Comparison of ENCODE assay signal across 26 mouse cellular contexts in the genomic region with DNA sequence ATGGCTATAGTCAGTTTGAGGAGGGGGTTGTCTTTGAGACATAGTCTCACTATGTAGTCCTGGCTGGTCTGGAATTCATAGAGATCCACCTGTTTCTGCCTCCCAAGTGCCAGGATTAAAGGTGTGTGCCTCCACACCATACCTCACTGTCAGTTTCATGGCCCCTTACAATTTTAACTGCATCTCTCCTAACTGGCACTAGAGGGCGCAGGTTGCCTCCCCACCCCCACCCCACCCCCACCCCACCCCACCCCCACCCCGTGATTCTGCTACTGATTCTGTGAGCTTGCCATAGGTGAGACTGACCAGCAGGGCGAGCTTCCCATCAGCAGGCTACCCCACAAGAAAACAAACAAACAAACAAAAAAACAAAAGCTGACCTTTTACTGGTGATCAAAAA. TPM values are rescaled to one million over a fixed set of nuclear protein-coding genes. Genes with fewer than 3 reads are reported as not detected.
A peak's percentile ranks its signal among the peaks of the same experiment; 100 is the strongest.
DNase-seq lines count a peak whose midpoint lies in the region; ATAC-seq and TF ChIP-seq lines count a peak whose summit lies in the region.
"Had no signal": no experiment of that assay in that cellular context is flagged by ENCODE, and none has a peak within 500 bp of the region (broad histone marks: within the 10 kb centered on the region; RNA-seq: fewer than 3 reads in every experiment).

No protein-coding gene starts in this region.

- peak; percentile 27; the same call in 1 of the 2 replicates for TF ChIP-seq CTCF in intestine, postnatal 0 days (IDR thresholded peaks at IDR 0.05; ENCODE audit: low read depth)
- 0 out of 2 replicates have a peak, but pooled peaks have one; percentile 18 for TF ChIP-seq CTCF in liver, postnatal 0 days (IDR thresholded peaks at IDR 0.05; ENCODE audit: low read depth)
- peak; percentile 20; the same call in 1 of the 2 replicates for TF ChIP-seq CTCF in E14TG2a.4 (conservative IDR thresholded peaks at IDR 0.05; ENCODE audit: low read length)

- no peak for ATAC-seq in intestine, postnatal 0 days
- no peak for ATAC-seq in intestine, embryonic 15.5 days
- no peak for ATAC-seq in liver, postnatal 0 days
- no peak for ATAC-seq in liver, embryonic 12.5 days
- no peak for ATAC-seq in hindbrain, embryonic 14.5 days (ENCODE audit: low FRiP score)
- ATAC-seq: forebrain, embryonic 14.5 days; hindbrain, postnatal 0 days; midbrain, embryonic 13.5 days had no signal

- WGBS in intestine, postnatal 0 days: 42% methylated on average over 3 of the region's 3 CpGs
- 50% methylated on average over 3 of the region's 3 CpGs for WGBS in intestine, embryonic 15.5 days
- 28% methylated on average over 3 of the region's 3 CpGs for WGBS in liver, postnatal 0 days (ENCODE audit: insufficient replicate concordance)
- 23% methylated on average over 3 of the region's 3 CpGs for WGBS in liver, embryonic 12.5 days (ENCODE audit: insufficient replicate concordance)
- WGBS in hindbrain, embryonic 14.5 days: 62% methylated on average over 3 of the region's 3 CpGs

- no peaks in the 10 kb centered on the region for H3K36me3 ChIP-seq in intestine, postnatal 0 days (ENCODE audit: control insufficient read depth, insufficient read depth)
- no peaks in the 10 kb centered on the region for H3K36me3 ChIP-seq in intestine, embryonic 15.5 days
- H3K36me3 ChIP-seq in liver, postnatal 0 days (replicated peaks; ENCODE audit: insufficient read depth, low read length): no peaks in the 10 kb centered on the region
- H3K36me3 ChIP-seq in liver, embryonic 12.5 days: no peaks in the 10 kb centered on the region
- H3K36me3 ChIP-seq in E14TG2a.4 (ENCODE audit: insufficient read depth, low read length): no peaks in the 10 kb centered on the region
- H3K36me3 ChIP-seq in hindbrain, embryonic 14.5 days (replicated peaks; ENCODE audit: control insufficient read depth, insufficient read depth): no peaks in the 10 kb centered on the region
- H3K36me3 ChIP-seq: hindbrain, embryonic 10.5 days; limb, embryonic 10.5 days; limb, embryonic 15.5 days; lung, embryonic 15.5 days; midbrain, embryonic 13.5 days had no signal

- no peaks in the 10 kb centered on the region for H3K27me3 ChIP-seq in intestine, postnatal 0 days (replicated peaks; ENCODE audit: control insufficient read depth, insufficient read depth, low read length)
- H3K27me3 ChIP-seq in intestine, embryonic 15.5 days (replicated peaks): no peaks in the 10 kb centered on the region
- no peaks in the 10 kb centered on the region for H3K27me3 ChIP-seq in liver, postnatal 0 days (ENCODE audit: insufficient read depth, low read length)
- H3K27me3 ChIP-seq in liver, embryonic 12.5 days (replicated peaks): 0 out of 2 replicates have a peak, but pooled peaks cover 5% of the 10 kb centered on the region
- peaks cover 42% of the 10 kb centered on the region for H3K27me3 ChIP-seq in E14TG2a.4 (ENCODE audit: insufficient read depth, low read length)
- no peaks in the 10 kb centered on the region for H3K27me3 ChIP-seq in hindbrain, embryonic 14.5 days (ENCODE audit: control insufficient read depth, insufficient read depth, low read length)
- H3K27me3 ChIP-seq: limb, embryonic 15.5 days; lung, embryonic 15.5 days; midbrain, embryonic 13.5 days had no signal

- H3K4me1 ChIP-seq in intestine, postnatal 0 days (replicated peaks; ENCODE audit: control insufficient read depth, insufficient read depth, low read length): no peaks in the 10 kb centered on the region
- H3K4me1 ChIP-seq in intestine, embryonic 15.5 days (replicated peaks): no peaks in the 10 kb centered on the region; the same call in 1 of the 2 replicates
- H3K4me1 ChIP-seq in liver, postnatal 0 days (ENCODE audit: insufficient read depth): no peaks in the 10 kb centered on the region
- H3K4me1 ChIP-seq in liver, embryonic 12.5 days: no peaks in the 10 kb centered on the region
- H3K4me1 ChIP-seq in E14TG2a.4 (replicated peaks; ENCODE audit: low read depth, low read length): peaks cover 7% of the 10 kb centered on the region
- H3K4me1 ChIP-seq in hindbrain, embryonic 14.5 days (replicated peaks; ENCODE audit: control insufficient read depth, insufficient read depth, low read length): no peaks in the 10 kb centered on the region
- H3K4me1 ChIP-seq: megakaryocyte, embryonic 14.5 days had no signal

- H3K4me3 ChIP-seq in intestine, postnatal 0 days (ENCODE audit: low read depth, low read length): no peak overlapping the region
- H3K4me3 ChIP-seq in intestine, embryonic 15.5 days (replicated peaks): no peak overlapping the region
- no peak overlapping the region for H3K4me3 ChIP-seq in liver, postnatal 0 days (ENCODE audit: low read depth, low read length)
- no peak overlapping the region for H3K4me3 ChIP-seq in liver, embryonic 12.5 days
- no peak overlapping the region for H3K4me3 ChIP-seq in E14TG2a.4 (replicated peaks; ENCODE audit: low read length)
- no peak overlapping the region for H3K4me3 ChIP-seq in hindbrain, embryonic 14.5 days (replicated peaks; ENCODE audit: low read length)
- H3K4me3 ChIP-seq: hindbrain, embryonic 10.5 days; limb, embryonic 10.5 days; limb, embryonic 15.5 days; lung, embryonic 15.5 days; megakaryocyte, embryonic 14.5 days; midbrain, embryonic 13.5 days had no signal

- no peak for DNase-seq in liver, postnatal 0 days
- peak; percentile 17 for DNase-seq in R1 (ENCODE audit: low read depth, low spot score)
- no peak for DNase-seq in retina, postnatal 1 day
- no peak for DNase-seq in hindbrain, embryonic 14.5 days (ENCODE audit: low spot score)
- DNase-seq: adrenal gland, postnatal 10 days; cerebellum, adult 8-10 months; cerebellum, postnatal 25 days; gastrocnemius, postnatal 36 days; heart, postnatal 14 days; kidney, adult 11 months; kidney, postnatal 36 days; layer of hippocampus, postnatal 36 days; lung, postnatal 4 days; right cerebral cortex, postnatal 14 days had no signal

- H3K4me2 ChIP-seq in intestine, postnatal 0 days (replicated peaks; ENCODE audit: low read depth): no peak overlapping the region
- H3K4me2 ChIP-seq in intestine, embryonic 15.5 days (replicated peaks): no peak overlapping the region
- H3K4me2 ChIP-seq in liver, postnatal 0 days (ENCODE audit: low read depth, low read length): no peak overlapping the region
- no peak overlapping the region for H3K4me2 ChIP-seq in liver, embryonic 12.5 days
- H3K4me2 ChIP-seq in hindbrain, embryonic 14.5 days (replicated peaks): no peak overlapping the region
- H3K4me2 ChIP-seq: limb, embryonic 15.5 days; lung, embryonic 15.5 days; midbrain, embryonic 13.5 days had no signal

- no peaks in the 10 kb centered on the region for H3K9me3 ChIP-seq in intestine, postnatal 0 days (ENCODE audit: control insufficient read depth)
- no peaks in the 10 kb centered on the region for H3K9me3 ChIP-seq in intestine, embryonic 15.5 days
- no peaks in the 10 kb centered on the region for H3K9me3 ChIP-seq in liver, postnatal 0 days (ENCODE audit: low read length)
- H3K9me3 ChIP-seq in liver, embryonic 12.5 days (replicated peaks): no peaks in the 10 kb centered on the region
- H3K9me3 ChIP-seq in E14TG2a.4 (ENCODE audit: low read length): peaks cover 11% of the 10 kb centered on the region
- no peaks in the 10 kb centered on the region for H3K9me3 ChIP-seq in hindbrain, embryonic 14.5 days (ENCODE audit: control insufficient read depth, low read length)
- H3K9me3 ChIP-seq: limb, embryonic 10.5 days; limb, embryonic 15.5 days; lung, embryonic 15.5 days; megakaryocyte, embryonic 14.5 days; midbrain, embryonic 13.5 days had no signal

- H3K9ac ChIP-seq in intestine, postnatal 0 days (ENCODE audit: low read depth, low read length): no peak overlapping the region
- no peak overlapping the region for H3K9ac ChIP-seq in intestine, embryonic 15.5 days
- no peak overlapping the region for H3K9ac ChIP-seq in liver, postnatal 0 days (replicated peaks)
- H3K9ac ChIP-seq in liver, embryonic 12.5 days: no peak overlapping the region
- H3K9ac ChIP-seq in hindbrain, embryonic 14.5 days: no peak overlapping the region
- H3K9ac ChIP-seq: limb, embryonic 15.5 days; lung, embryonic 15.5 days; midbrain, embryonic 13.5 days had no signal

- no peak overlapping the region for H3K27ac ChIP-seq in intestine, postnatal 0 days (ENCODE audit: low read depth, low read length)
- H3K27ac ChIP-seq in intestine, embryonic 15.5 days: no peak overlapping the region
- H3K27ac ChIP-seq in liver, postnatal 0 days (ENCODE audit: low read depth): no peak overlapping the region
- no peak overlapping the region for H3K27ac ChIP-seq in liver, embryonic 12.5 days
- no peak overlapping the region for H3K27ac ChIP-seq in hindbrain, embryonic 14.5 days
- H3K27ac ChIP-seq: hindbrain, embryonic 10.5 days; hindbrain, postnatal 0 days; limb, embryonic 10.5 days; lung, embryonic 15.5 days; midbrain, embryonic 13.5 days had no signal

- no peak for TF ChIP-seq EP300 in liver, postnatal 0 days (IDR thresholded peaks at IDR 0.05; ENCODE audit: low read depth)

RNA-seq across cellular contexts. Expression of a gene that starts 36.7 kb away (rescaled TPM):
- polyA plus RNA-seq in intestine, postnatal 0 days (2015; fragmentation: Nextera tagmentation; extraction: Ambion mirVana): 0.46 TPM in 2 replicates
- 3.0 and 3.2 TPM in 2 replicates for polyA plus RNA-seq in intestine, embryonic 15.5 days (2015; fragmentation: Nextera tagmentation; extraction: Ambion mirVana)
- polyA plus RNA-seq in liver, postnatal 0 days (2015; fragmentation: Nextera tagmentation; extraction: Ambion mirVana): 0.05 and 0.07 TPM in 2 replicates
- polyA plus RNA-seq in liver, embryonic 12.5 days (2016; fragmentation: Nextera tagmentation; extraction: Ambion mirVana): 0.12 and 0.21 TPM in 2 replicates
- 1.4 and 1.6 TPM in 2 replicates for polyA plus RNA-seq in hindbrain, embryonic 14.5 days (2014; fragmentation: Nextera tagmentation; extraction: Ambion mirVana)
